Mouse (Mus musculus): ENCODE data around the gene Etnk1.
A peak's percentile ranks its signal among the peaks of the same experiment; 100 is the strongest.
"Not testable (repeated sequence)": the region's sequence is repeated elsewhere in the genome, so short reads cannot be mapped to it uniquely, and the experiment has no call there.

The Etnk1 gene

DNA sequence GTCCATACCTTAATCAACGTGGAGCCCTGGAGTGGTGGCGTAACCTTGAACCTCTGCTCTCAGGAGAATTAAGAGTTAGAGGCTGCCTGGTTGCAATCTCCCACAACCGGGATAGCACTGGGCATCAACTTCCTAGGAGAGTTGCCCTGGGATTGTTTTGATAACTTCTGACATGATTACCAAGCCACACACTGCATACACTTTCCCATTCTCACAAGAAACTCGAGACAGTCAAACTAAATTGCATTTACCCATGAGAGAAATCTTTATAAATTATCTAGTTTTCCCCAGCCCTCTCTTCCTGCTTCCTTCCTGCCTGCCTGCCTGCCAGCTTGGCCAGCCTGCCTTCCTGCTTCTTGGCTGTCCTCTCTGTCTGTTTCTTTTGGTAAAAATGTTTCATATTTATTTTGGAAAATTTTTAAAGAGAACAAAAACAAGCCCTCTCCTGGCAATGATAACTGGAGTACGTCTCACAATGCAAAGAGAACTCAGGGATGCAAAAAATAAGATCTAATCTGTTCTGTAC, 17.2 kb upstream of the Etnk1 start:
- DNase-seq (ENCODE audit: low spot score in 2 of 2), result no peak

DNA sequence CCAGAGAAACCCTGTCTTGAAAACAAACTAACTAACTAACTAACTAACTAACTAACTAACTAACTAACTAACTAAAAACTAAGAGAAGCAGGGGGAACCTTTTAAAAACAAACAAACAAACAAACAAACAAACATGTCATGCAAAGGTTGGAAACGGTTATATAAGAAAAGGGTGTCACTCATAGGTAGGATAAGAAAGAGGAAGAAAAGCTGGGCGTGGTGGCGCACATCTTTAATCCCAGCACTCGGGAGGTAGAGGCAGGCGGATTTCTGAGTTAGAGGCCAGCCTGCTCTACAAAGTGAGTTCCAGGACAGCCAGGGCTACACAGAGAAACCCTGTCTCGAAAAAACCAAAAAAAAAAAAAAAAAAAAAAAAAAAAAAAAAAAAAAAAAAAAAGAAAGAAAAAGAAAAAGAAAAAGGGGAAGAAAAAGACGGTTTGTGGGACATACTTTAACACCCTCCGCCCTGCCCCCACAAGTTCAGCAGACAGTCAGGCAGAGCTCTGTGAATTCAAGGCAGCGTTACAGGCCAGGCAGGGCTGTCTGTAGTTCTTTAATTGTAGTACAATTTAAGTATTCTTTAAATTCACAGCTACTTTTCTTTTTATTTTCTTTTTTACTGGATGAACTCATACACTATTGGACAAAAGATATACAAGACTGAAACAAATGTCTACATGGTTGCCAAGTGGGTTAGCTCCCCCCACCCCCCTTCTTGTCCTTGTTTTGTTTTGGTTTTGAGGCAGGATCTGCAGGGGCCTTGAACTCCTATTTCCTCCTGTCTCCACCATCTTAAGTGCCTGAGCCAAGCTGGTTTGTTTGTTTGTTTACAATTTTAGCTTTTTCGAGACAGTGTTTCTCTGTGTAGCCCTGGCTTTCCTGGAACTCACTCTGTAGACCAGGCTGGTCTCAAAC, 15.7 kb upstream of the Etnk1 start:
- DNase-seq (ENCODE audit: low spot score in 2 of 2), result not testable (repeated sequence)

DNA sequence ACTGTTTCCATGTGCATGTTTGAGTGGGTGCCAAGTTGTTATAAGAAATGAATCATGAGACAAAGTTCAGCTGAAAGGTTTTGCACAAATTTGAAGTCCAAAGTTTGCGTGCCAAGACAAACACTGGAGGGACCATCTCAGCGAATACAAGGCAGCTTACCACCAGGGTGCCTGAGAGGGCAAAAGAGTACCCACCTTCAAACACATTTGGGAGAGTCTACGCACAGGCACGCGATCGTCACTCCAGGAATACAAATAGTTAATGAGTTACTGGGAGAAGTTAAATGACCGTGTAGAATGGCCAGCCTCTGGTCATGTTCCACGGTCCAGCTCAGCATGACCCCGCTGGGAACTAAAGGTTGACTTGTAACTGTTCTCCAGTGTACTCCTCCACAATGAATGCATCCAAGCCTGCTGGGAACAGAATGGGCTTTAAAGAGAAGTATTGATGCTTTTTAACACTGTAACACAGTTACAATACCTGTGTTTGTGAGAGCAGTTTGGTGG, 14.6 kb upstream of the Etnk1 start:
- DNase-seq (ENCODE audit: low spot score in 2 of 2), result no peak

DNA sequence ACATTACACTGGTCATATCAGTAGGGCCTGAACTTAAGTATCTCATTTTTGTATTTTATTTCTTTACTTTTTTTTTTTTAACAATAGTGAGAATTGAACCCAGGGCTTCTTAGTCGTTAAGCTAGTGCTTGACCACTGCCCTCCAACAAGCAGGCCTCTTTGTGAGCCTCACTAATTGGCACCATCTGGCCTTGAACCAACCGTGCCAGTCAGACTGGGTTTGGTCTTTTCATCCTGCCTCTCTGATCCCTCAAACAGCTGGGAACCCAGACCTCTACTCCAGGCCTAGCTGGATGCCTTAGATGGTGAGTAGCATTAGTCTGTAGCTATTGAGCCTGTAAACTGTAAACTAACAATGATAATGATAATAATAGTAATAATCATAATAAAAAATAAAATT, 13.9 kb upstream of the Etnk1 start:
- DNase-seq (ENCODE audit: low spot score in 2 of 2), result no peak

DNA sequence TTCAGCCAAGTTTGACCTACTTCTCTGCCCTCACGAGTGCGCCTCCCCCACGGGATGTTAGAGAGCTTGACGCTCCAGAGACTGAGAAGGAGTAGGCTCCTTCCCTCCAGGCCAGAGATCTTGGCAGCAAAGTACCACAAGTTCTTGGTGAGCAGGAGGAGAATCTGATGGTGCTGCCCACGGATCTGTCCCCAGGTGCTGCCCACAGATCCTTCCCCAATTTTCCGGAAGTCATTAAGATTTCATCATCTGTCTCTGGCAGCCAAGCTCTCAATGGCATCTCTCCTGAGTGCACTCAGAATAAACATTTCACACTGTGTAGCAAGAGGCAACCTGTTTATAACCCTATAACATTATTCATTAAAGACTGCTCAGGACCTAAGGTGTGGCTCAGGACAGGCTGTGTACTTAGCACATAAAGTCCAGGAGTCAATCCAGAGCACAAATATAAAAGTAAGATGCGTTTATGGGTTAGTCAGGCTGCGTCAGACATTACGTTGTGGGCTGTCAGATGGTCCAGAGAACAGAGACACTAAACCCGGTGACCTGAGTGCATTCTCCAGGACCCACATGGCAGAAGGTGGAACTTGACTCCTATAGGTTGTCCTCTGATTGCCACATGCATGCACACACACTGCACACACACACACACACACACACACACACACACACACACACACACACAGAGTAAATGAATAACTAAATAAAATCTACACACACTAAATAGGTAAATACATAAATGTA, 13.1 kb upstream of the Etnk1 start:
- DNase-seq (ENCODE audit: low spot score in 2 of 2), result no peak

DNA sequence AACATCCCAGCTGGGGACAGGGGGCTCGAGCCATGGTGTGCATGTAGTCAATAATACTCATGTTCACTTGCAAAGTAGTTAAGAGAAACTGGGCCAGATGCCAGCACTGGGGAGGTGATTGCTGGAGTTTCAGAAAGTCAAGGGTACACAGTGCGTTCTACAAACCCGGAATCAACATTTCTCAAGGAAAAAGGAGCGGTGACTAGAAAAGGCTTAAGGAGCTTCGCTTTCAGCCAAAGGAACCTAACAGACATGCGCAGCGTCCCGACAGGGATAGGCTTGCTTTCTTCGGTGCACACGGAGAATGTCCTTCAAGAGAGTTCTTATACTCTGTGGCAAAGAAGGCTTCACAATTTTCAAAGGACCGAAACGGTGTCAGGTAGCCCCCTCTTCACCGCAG, 12.1 kb upstream of the Etnk1 start:
- DNase-seq (ENCODE audit: low spot score in 2 of 2), result no peak

DNA sequence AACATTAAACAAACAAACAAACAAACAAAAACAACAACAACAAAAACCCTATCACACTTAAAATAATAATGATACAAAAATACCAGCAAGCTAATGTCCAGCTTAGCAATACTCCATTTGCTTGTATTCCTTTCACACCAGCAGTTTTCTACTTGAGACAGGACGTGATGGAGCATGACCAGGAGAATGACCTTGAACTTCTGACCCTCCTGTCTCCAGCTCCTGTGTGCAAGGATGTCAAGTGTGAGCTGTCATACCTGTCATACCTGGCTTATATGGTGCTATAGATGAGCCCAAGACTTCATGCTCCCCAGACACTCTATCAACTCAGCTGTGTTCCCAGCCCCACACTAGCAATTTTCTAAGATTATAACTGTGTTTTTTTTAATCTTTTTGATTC, 11.0 kb upstream of the Etnk1 start:
- DNase-seq (ENCODE audit: low spot score in 2 of 2), result no peak

DNA sequence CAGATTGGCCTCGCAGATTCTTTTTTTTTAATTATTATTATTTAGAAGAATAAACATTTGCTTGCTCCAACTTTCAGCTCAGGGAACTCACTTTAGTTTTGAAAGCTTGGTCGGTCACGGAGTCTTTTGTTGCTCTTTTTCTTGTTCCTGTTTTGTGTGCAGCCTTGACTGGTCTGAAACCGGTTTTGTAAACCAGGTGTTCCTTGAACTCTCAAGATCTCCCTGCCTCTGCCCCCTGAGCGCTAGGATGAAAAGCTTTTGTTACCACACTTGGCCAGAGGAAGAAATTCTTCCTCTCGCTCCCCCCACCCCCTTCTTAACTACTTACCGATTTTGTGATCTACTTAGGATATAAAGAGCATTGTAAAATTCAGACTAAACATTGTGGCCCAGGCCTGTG, 10.3 kb upstream of the Etnk1 start:
- no peak for DNase-seq (ENCODE audit: low spot score in 2 of 2)

DNA sequence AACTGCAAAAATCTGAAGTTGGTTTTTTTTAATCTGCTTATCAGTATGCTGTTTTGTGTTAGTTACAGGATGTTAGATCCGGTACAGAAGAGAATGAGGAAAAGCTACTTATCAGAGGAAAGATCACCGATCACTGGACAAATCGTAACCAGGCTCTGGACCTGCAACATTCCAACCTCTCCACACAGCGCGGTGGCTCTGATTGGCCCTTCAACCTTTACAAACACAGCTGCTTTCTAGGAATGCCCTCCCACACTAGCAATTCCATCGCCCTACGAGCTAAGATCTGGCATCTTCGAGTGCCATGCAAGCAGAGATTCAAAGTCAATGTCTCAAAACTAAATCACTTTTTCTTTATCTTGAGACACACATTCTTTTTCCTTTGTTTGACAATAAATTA, 9.6 kb upstream of the Etnk1 start:
- DNase-seq (ENCODE audit: low spot score in 2 of 2), result no peak

DNA sequence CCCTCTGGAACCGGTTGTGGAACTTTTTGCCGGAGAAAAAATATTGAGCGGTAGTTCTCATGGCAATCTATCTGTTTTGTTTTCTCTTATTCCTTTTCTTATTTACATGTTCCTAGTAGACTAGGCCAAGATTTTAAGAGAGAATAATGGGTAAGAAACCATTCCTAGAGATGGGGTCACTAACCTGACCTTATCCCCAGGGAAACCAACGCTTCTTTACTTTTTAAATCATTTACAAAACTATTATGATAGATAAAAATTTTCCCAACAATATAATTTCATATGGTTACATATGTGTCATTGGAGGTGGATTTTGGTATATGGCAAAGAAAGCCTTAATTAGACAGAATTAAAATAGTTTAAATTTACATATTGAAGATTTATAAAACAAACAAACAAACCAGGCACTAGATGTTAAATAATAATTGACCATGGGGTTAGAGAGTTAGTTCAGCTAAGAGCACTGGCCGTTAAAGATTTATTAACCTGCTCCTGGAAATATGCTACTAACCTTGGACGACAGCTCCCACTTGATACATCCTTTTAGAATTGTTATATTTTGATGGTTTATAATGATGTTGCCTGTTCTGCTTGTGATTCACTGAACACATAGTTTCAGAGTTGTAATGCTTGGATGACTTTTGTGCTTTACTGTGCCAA, 6.3 kb upstream of the Etnk1 start:
- DNase-seq (ENCODE audit: low spot score in 2 of 2), result no peak

DNA sequence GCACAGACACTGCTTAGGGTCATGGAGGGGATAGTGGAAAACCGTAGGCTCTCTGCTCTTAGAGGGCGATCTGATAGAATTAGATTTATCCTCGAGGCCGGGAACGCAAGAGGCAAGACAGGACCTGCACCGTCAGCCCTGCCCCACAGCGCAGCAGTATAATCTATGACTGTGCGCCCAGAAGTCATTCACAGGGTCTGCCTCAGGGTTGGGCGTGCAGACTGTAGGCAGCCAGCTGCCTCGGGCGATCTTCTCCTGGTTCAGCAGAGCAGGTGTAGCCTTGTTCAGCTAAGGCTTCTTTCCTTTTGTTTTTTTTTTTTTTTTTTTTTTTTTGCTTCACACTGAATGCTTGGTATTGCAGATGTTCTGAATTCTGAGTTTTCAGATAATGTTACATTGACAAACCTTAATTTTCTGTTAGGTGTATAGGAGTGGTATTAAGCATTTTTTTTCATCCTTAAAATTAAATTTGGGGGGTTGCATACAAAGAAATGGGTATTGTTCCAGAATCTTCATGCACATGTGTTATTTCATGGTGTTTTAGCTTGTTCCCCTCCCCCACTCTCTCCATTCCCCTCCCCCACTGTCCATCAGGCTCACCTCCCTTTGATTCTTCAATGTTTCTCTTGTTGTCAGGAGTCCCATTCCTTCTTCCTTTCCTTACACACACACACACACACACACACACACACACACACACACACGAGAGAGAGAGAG, 4.7 kb upstream of the Etnk1 start:
- DNase-seq (ENCODE audit: low spot score in 2 of 2), result no peak

DNA sequence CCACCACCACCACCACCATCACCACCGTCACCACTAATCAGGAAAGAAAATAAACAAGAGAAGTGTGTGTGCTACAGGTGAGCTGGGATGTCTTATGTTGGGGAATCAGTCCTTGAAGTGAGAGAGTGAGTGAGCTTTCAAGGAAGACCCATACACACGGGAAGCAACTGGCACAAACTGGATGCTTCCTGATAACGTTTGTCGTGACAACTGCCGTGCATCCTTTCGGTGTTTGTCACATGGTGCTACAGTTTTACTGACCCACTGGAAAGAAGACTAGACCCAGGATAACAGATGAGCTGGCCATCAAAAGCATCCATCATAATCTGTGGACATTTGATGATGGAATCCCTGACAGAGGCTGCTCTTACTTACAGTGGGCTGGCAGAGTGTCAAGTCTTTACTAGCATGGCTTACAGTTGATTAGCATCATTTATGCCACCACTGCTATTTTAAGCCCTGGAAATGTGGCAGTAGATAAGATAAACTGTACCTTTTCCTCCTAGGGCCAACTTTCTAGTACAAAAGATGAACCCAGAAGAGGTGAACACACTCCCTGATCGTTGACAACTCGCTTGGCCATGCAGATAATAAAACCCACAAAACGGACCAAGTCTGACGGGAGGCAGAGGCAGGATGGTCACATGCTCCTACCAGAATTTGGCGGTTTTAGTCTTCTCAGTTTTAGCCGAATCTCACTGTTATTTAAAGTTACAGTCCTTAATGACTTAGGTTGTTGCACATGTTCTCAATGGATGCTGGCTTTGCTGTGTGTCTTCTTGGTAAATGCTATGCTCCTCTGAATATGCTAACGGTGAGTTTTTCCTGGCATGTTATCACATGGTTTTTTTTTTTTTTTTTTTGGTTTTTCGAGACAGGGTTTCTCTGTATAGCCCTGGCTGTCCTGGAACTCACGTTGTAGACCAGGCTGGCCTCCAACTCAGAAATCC, 2.8 kb upstream of the Etnk1 start:
- DNase-seq (ENCODE audit: low spot score in 2 of 2), result no peak

DNA sequence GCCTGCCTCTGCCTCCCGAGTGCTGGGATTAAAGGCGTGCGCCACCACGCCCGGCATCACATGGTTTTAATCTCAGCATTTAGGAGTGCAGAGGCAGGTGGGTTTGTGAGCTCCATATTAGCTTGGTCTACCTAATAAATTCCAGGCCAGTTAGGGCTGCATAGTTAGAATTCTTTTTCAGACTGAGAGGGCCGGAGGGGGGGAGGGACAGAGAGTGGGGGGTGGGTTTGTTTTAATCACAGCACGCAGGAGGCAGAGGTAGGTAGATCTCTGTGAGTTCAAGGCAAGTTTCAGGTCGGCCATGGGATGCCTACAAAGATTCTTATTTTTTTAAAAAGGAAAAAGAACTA, 2.1 kb upstream of the Etnk1 start:
- no peak for DNase-seq (ENCODE audit: low spot score in 2 of 2)

DNA sequence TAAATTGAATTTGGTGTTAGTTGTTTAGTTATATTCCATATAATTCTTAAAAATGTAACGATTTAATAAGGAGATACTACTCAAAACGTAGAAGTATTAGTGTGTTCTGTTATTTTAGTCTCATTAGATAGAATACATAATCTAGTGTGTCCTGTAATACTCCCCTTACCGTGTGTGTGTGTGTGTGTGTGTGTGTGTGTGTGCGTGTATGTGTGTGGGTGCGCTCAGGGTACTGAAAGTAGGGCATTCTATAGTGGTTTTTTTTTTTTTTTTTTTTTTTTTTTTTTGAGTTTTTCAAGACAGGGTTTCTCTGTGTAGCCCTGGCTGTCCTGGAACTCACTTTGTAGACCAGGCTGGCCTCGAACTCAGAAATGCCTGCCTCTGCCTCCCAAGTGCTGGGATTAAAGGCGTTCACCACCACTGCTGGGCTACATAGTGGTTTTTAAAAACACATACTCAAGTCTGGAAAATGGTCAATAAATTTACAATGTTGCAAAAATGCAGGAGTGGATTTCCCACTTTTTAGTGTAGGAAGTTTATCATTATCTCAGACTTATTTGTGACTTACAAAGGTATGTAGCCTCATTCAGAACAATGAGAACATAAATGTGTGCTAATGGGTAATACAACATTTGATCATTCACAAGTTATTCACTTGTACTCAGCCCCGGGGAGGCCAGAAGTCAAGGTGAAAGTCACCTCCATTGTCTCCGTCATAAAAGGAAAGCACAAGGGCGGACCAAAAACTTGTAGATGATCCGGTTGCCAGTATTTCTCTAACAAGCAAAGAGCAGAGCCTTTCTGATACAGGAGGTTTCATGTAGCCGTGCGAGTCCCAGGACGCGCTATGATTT, 1.4 kb upstream of the Etnk1 start:
- no peak for DNase-seq (ENCODE audit: low spot score in 2 of 2)

DNA sequence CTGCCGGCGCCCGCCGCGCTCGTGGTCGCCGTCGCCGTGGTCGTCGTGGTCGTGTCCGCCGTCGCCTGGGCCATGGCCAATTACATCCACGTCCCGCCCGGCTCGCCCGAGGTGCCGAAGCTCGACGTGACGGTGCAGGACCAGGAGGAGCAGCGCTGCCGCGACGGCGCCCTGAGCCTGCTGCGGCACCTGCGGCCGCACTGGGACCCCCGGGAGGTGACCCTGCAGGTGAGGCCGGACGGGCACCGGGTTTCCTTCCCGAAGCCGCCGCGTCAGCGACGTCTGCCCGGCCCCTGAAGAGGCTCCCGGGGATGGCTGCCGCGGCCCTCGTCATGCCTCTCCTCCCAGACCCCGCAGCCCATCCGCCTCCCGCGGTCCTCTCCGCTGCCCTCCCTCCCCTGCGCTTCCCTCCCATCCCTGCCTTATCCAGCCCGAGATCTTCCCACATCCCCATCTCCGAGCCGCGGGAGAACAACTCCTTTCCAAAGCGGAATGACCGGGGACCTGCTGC, 443 bp downstream of the Etnk1 start:
- DNase-seq (ENCODE audit: low spot score in 2 of 2), result peak; percentile 40 to 43

DNA sequence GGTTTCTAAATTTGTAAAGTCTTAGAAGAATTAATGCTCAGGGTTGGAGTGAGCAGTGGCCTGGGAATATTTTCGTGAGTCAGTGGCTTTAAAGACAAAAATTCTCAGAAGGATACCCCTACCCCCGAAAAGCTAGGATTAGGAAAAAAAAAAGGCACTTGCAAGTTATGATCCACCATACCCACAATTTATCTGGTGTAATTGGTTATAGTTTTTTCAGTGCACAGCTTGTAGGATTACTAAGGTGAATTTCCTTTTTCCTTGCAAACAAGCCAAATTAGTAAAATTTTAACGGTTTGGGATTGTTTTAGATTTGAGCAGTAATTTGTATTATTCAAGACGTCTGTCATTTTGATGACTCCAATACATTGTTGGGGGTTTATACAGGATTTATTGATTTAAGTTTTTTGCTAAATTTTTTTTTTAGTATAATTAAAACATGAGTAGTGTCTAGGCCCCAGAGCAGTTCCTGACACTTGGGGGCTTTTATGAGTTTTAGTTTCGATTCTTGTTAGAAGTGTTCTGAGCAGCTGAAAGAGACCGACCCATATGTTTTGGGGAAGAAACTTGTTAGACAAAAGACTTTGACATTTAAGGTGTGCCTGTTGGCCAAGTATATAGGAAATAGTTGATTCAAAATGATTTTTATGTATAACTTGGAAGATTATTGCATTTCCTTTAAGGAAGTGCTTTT, 1.1 kb downstream of the Etnk1 start:
- DNase-seq (ENCODE audit: low spot score in 2 of 2), result no peak

DNA sequence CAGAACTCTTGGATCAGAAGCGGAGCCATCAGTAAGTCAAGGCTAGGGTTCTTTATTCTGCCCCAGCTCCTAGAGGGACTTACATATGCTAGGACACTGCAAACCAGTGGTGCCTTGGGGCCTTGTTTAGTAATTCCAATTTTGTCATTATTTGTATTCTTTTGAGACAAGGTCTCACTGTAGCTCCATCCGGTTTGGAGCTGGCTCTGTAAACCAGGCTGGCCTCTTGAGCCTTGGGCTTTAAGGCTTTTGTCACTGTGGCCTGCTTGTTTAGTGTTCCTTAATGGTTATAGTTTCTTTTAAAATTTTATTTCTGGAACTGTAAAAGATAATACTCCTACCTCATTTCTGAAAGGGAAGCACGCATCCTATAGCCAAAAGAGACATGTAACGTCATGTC, 2.4 kb downstream of the Etnk1 start:
- DNase-seq (ENCODE audit: low spot score in 2 of 2), result no peak

DNA sequence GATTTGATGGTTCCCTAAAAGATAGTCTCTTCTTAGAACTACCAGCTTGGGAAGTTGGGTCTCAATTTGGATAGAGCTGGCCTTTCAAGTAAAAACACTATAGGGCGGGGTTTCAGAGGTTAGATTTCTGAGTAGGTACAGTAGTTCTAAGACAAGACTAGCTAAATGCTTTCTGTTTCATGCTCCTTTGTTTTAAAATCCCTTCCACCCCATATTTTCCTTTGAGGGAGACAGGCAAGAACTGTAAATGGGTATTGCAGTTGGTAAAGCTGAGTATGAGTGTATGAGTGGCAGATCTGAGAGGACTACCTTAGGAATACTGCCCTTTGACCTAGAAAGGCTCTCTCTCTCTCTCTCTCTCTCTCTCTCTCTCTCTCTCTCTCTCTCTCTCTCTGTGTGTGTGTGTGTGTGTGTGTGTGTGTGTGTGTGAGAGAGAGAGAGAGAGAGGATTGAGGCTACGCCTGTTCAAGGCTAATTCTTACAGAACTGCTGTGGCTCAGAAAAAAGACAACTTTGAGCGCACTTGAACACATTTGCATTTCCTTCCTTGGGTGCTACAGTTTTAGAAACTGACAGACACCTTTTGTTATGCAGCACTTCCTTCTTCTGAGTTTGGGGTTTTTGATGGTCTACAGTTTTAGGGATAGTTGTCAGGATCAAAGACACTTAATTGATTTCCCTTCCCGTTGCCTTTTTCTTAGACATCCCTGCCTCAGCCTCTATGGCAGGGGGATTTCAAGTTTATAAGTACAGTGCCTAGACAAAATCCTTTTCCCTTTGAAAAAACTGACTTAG, 3.3 kb downstream of the Etnk1 start:
- DNase-seq (ENCODE audit: low spot score in 2 of 2), result no peak

Data from right cerebral cortex, adult 2 months (tissue).